Mouse (Mus musculus): ENCODE data around the gene Hoga1. TPM values are rescaled to one million over a fixed set of nuclear protein-coding genes. Genes with fewer than 3 reads are reported as not detected.

Gene Hoga1
- polyA plus RNA-seq, 1 experiment = 0.84 TPM

GRCm38 (mm10) chr19:42010436-42010835 is 35.0 kb upstream of the Hoga1 start:
- DNase-seq = no peak
- Histone ChIP-seq H3K27me3 (ENCODE audit: control insufficient read depth, insufficient read depth, low read length) (no peaks in the 10 kb centered on the region), H3K4me3 (ENCODE audit: control insufficient read depth, insufficient read depth, low read length) (no peak overlapping the region), H3K27ac (ENCODE audit: control insufficient read depth, insufficient read depth, low read length) (no peak overlapping the region), H3K36me3 (ENCODE audit: control insufficient read depth, insufficient read depth, low read length) (no peaks in the 10 kb centered on the region), H3K4me1 (replicated peaks; ENCODE audit: control insufficient read depth, insufficient read depth, low read length) (peaks cover 42% of the 10 kb centered on the region)
- TF ChIP-seq CTCF (IDR thresholded peaks at IDR 0.05; ENCODE audit: borderline replicate concordance, control insufficient read depth, extremely low read depth, insufficient read depth, low read length, poor library complexity) (no peak), POLR2A (IDR thresholded peaks at IDR 0.05; ENCODE audit: control insufficient read depth, extremely low read depth, insufficient read depth, low read length, poor library complexity) (no peak)
- WGBS = over 99% methylated on average over 4 of the region's 4 CpGs

- Histone ChIP-seq H3K27ac (ENCODE audit: control insufficient read depth, insufficient read depth, low read length) (no peak overlapping the region), H3K27me3 (ENCODE audit: control insufficient read depth, insufficient read depth, low read length) (no peaks in the 10 kb centered on the region), H3K4me1 (replicated peaks; ENCODE audit: control insufficient read depth, insufficient read depth, low read length) (peaks cover 38% of the 10 kb centered on the region), H3K4me3 (ENCODE audit: control insufficient read depth, insufficient read depth, low read length) (no peak overlapping the region), H3K36me3 (ENCODE audit: control insufficient read depth, insufficient read depth, low read length) (no peaks in the 10 kb centered on the region)
- no peak for DNase-seq
- 96% methylated on average over 7 of the region's 7 CpGs for WGBS
- no peak for TF ChIP-seq CTCF (IDR thresholded peaks at IDR 0.05; ENCODE audit: borderline replicate concordance, control insufficient read depth, extremely low read depth, insufficient read depth, low read length, poor library complexity)
Observed at GRCm38 (mm10) chr19:42011123-42011522, 34.3 kb upstream of the Hoga1 start.

GRCm38 (mm10) chr19:42014231-42014825 is 31.1 kb upstream of the Hoga1 start:
- no peak overlapping the region for H3K27ac ChIP-seq (ENCODE audit: control insufficient read depth, insufficient read depth, low read length)
- WGBS = 93% methylated on average over 3 of the region's 3 CpGs

GRCm38 (mm10) chr19:42015001-42015400 is 30.4 kb upstream of the Hoga1 start:
- H3K27me3 ChIP-seq (ENCODE audit: control insufficient read depth, insufficient read depth, low read length) = no peaks in the 10 kb centered on the region
- H3K27ac ChIP-seq (ENCODE audit: control insufficient read depth, insufficient read depth, low read length) = no peak overlapping the region
- WGBS = 94% methylated on average over 6 of the region's 6 CpGs
- peaks cover 43% of the 10 kb centered on the region for H3K4me1 ChIP-seq (replicated peaks; ENCODE audit: control insufficient read depth, insufficient read depth, low read length)
- no peaks in the 10 kb centered on the region for H3K36me3 ChIP-seq (ENCODE audit: control insufficient read depth, insufficient read depth, low read length)
- no peak overlapping the region for H3K4me3 ChIP-seq (ENCODE audit: control insufficient read depth, insufficient read depth, low read length)
- no peak for DNase-seq
- TF ChIP-seq CTCF (IDR thresholded peaks at IDR 0.05; ENCODE audit: borderline replicate concordance, control insufficient read depth, extremely low read depth, insufficient read depth, low read length, poor library complexity) = no peak
- TF ChIP-seq POLR2A (IDR thresholded peaks at IDR 0.05; ENCODE audit: control insufficient read depth, extremely low read depth, insufficient read depth, low read length, poor library complexity) = no peak

More at GRCm38 (mm10) chr19:42014231-42014825, 31.1 kb upstream of the Hoga1 start:
- DNase-seq = no peak
- TF ChIP-seq POLR2A (IDR thresholded peaks at IDR 0.05; ENCODE audit: control insufficient read depth, extremely low read depth, insufficient read depth, low read length, poor library complexity) (no peak), CTCF (IDR thresholded peaks at IDR 0.05; ENCODE audit: borderline replicate concordance, control insufficient read depth, extremely low read depth, insufficient read depth, low read length, poor library complexity) (no peak)
- peaks cover 45% of the 10 kb centered on the region for H3K4me1 ChIP-seq (replicated peaks; ENCODE audit: control insufficient read depth, insufficient read depth, low read length)
- H3K4me3 ChIP-seq (ENCODE audit: control insufficient read depth, insufficient read depth, low read length) = no peak overlapping the region
- no peaks in the 10 kb centered on the region for H3K27me3 ChIP-seq (ENCODE audit: control insufficient read depth, insufficient read depth, low read length)
- H3K36me3 ChIP-seq (ENCODE audit: control insufficient read depth, insufficient read depth, low read length) = no peaks in the 10 kb centered on the region

- Histone ChIP-seq H3K4me1 (replicated peaks; ENCODE audit: control insufficient read depth, insufficient read depth, low read length) (peaks cover 31% of the 10 kb centered on the region), H3K36me3 (ENCODE audit: control insufficient read depth, insufficient read depth, low read length) (no peaks in the 10 kb centered on the region), H3K27ac (ENCODE audit: control insufficient read depth, insufficient read depth, low read length) (no peak overlapping the region), H3K4me3 (ENCODE audit: control insufficient read depth, insufficient read depth, low read length) (no peak overlapping the region), H3K27me3 (ENCODE audit: control insufficient read depth, insufficient read depth, low read length) (no peaks in the 10 kb centered on the region)
- DNase-seq = no peak
- TF ChIP-seq CTCF (IDR thresholded peaks at IDR 0.05; ENCODE audit: borderline replicate concordance, control insufficient read depth, extremely low read depth, insufficient read depth, low read length, poor library complexity) (no peak), POLR2A (IDR thresholded peaks at IDR 0.05; ENCODE audit: control insufficient read depth, extremely low read depth, insufficient read depth, low read length, poor library complexity) (no peak)
- WGBS = 86% methylated on average over 4 of the region's 4 CpGs
Observed at GRCm38 (mm10) chr19:42016251-42016650, 29.2 kb upstream of the Hoga1 start.

GRCm38 (mm10) chr19:42016840-42017239 is 28.6 kb upstream of the Hoga1 start:
- Histone ChIP-seq H3K4me1 (replicated peaks; ENCODE audit: control insufficient read depth, insufficient read depth, low read length) (peaks cover 30% of the 10 kb centered on the region), H3K36me3 (ENCODE audit: control insufficient read depth, insufficient read depth, low read length) (no peaks in the 10 kb centered on the region), H3K27ac (ENCODE audit: control insufficient read depth, insufficient read depth, low read length) (no peak overlapping the region), H3K4me3 (ENCODE audit: control insufficient read depth, insufficient read depth, low read length) (no peak overlapping the region), H3K27me3 (ENCODE audit: control insufficient read depth, insufficient read depth, low read length) (no peaks in the 10 kb centered on the region)
- 93% methylated on average over 5 of the region's 5 CpGs for WGBS
- no peak for DNase-seq
- TF ChIP-seq POLR2A (IDR thresholded peaks at IDR 0.05; ENCODE audit: control insufficient read depth, extremely low read depth, insufficient read depth, low read length, poor library complexity) = no peak

Data from thymus, adult 2 months (tissue).